Mouse (Mus musculus): Measurements from ENCODE around the gene Muc5b. TPM values are rescaled to one million over a fixed set of nuclear protein-coding genes. Genes with fewer than 3 reads are reported as not detected.

Gene Muc5b
- polyA plus RNA-seq, 1 experiment, result not detected

GRCm38 (mm10) chr7:141874891-141875290, 36.0 kb downstream of the Muc5b start:
- no peak for TF ChIP-seq GATA1 (IDR thresholded peaks at IDR 0.05; ENCODE audit: low read length)

GRCm38 (mm10) chr7:141878813-141879212, 39.9 kb downstream of the Muc5b start:
- TF ChIP-seq GATA1 (IDR thresholded peaks at IDR 0.05; ENCODE audit: low read length), result no peak

DNA sequence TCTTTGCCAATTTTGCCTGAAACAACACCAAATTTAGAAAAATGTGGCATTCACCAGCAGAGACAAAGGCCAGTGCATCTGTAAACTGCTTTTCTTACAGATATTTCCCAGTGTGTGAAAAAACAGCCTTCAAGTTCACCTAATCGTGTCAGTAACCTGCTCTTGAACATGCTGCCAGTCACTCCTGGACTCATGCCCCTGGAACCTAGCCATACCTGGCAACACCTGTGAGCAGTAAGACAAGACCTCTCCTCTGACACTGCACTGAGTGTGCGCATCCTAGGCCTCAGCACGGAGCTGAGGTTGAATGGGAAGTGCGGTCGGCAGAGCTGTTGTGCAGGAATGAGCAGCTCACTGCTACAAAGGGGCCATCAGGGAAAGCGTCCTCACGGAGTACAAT, 53.3 kb downstream of the Muc5b start:
- TF ChIP-seq GATA1 (IDR thresholded peaks at IDR 0.05; ENCODE audit: low read length), result no peak

DNA sequence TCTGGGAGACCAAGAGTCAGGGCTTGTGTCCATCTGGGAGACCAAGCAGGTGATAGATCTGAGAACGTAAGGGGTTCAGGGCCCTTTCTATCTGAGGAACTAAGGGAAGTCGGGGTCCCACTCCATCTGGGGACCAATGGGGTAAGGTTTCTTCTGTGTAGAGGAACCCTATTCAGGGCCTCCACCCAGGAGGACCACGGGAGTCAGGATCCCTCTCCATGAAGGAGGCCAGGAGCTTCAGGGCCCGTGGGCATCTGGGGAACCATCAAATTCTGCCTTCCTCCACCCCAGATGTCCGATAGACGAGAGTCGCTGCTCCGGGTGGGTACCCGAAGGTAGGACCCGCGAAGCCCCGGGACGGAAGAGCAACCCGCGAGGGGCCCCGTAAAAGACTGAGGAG, 63.0 kb downstream of the Muc5b start:
- TF ChIP-seq GATA1 (IDR thresholded peaks at IDR 0.05; ENCODE audit: low read length), result no peak

- TF ChIP-seq GATA1 (IDR thresholded peaks at IDR 0.05; ENCODE audit: low read length), result no peak
These were observed 63.4 kb downstream of the Muc5b start for GRCm38 (mm10) chr7:141902269-141902729.

DNA sequence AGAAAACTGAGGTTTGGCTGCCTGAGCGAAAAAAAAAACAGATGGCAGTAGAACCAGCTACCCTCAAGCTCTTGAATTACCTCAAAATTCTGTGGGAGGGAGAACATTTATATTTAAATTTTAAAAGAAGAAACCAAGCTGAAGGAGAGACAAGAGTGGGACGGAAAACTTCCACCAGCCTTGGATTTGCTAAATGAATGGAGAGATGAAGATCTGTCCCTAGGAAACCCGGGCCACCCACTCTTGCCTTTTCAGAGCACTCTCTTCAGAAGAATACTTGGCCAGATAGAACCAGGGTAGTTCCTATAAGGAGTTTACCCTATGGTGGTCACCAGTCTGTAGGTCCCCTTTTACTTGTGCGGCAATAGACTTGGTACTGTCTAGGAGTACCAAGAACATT, 63.9 kb downstream of the Muc5b start:
- TF ChIP-seq GATA1 (IDR thresholded peaks at IDR 0.05; ENCODE audit: low read length), result no peak

DNA sequence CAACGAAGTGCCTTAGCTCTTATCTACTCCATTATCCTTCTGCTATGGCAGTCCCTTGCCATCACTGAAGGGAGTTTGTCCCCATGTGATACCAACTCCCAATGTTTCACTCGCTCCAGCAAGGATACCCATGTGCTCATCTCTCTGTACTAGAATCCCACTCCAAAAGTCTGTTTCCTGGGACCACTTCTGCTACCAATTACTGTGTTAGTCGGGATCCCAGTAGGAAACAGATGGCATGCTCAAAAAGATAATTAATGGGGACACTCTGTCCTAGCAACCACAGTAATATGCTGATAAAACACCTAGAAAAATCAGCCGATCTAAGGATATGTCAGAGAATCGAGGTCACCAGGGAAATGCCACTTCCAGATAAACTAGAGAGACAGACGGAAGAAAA, 69.7 kb downstream of the Muc5b start:
- TF ChIP-seq GATA1 (IDR thresholded peaks at IDR 0.05; ENCODE audit: low read length), result no peak

DNA sequence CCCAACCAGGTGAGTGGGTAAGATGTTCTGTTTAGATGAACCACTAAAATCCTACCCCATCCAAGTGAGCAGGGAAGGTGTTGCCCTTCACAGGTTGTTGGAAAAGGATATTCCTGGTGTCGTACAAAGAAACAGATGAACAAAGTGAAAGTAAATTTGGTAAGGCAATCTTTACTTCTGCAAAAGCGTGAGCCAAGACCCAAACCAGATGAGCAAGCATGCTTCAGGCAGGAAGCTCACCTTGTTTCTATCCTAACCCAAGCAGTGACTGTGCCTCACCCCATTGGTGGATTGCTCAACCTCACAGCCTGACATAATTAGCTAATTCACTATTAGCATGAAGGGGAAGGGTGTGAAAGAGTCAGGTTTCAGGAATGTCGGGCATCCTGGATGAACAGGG, 72.4 kb downstream of the Muc5b start:
- TF ChIP-seq GATA1 (IDR thresholded peaks at IDR 0.05; ENCODE audit: low read length), result no peak

DNA sequence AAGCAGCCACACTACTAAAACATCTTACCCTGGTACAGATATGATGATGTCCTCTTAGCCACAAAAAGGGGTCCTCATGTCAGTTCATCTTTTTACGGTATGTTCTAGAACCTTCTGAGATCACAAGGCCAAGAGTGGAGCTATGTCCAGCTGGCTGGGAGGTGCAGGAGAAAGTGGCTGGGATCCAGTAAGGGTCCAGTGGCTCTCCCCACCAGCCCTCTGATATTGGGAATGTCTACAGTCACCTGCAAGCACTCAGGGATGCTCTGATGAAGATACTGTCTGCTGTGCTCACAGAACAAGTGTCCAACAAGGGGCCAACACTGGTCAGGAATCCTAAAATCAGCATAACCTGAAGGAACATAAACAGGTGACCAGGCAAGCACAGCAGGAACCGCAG, 79.5 kb downstream of the Muc5b start, which contains the start of gene Tollip:
TSS of gene Tollip (minus strand) at position 101 of the 400 bp plus-strand sequence.
- TF ChIP-seq GATA1 (IDR thresholded peaks at IDR 0.05; ENCODE audit: low read length), result no peak

Other genes starting within 250 kb of the Muc5b start
- 0.84 and 1.0 TPM in 2 replicates for gene Muc6, start 183.8 kb upstream of the Muc5b start, polyA plus RNA-seq (2012)
- not detected in 2 replicates for gene Muc2, start 148.7 kb upstream of the Muc5b start, polyA plus RNA-seq (2012)
- gene Muc5ac, start 50.1 kb upstream of the Muc5b start, polyA plus RNA-seq (2012), result not detected in 2 replicates
- 62.0 and 70.2 TPM in 2 replicates for gene Tollip, start 79.4 kb downstream of the Muc5b start, polyA plus RNA-seq (2012)
- 0.02 TPM in 1 of 2 replicates, not detected in the other for gene Brsk2, start 110.7 kb downstream of the Muc5b start, polyA plus RNA-seq (2012)
- 38.6 and 39.4 TPM in 2 replicates for gene Mob2, start 222.0 kb downstream of the Muc5b start, polyA plus RNA-seq (2012)